ENCODE assay signal across 11 mouse cellular contexts in genomic region chr12:98050500-98050899, GRCm38 (mm10).
A peak's percentile ranks its signal among the peaks of the same experiment; 100 is the strongest.
DNase-seq lines count a peak whose midpoint lies in the region; ATAC-seq and TF ChIP-seq lines count a peak whose summit lies in the region.
"Had no signal": no experiment of that assay in that cellular context is flagged by ENCODE, and none has a peak within 500 bp of the region (broad histone marks: within the 10 kb centered on the region; RNA-seq: fewer than 3 reads in every experiment).

No protein-coding gene starts in this region.

- no peak for TF ChIP-seq CTCF in layer of hippocampus, adult 2 months (conservative IDR thresholded peaks at IDR 0.05)
- TF ChIP-seq CTCF in C2C12 (IDR thresholded peaks at IDR 0.05; ENCODE audit: control insufficient read depth, insufficient read depth, insufficient read length), result no peak
- no peak for TF ChIP-seq CTCF in kidney, postnatal 0 days (IDR thresholded peaks at IDR 0.05; ENCODE audit: low read depth)
- TF ChIP-seq CTCF in cerebellum, adult 2 months (IDR thresholded peaks at IDR 0.05; ENCODE audit: borderline replicate concordance, insufficient read depth, low read depth, low read length), result no peak

- H3K79me3 ChIP-seq in C2C12 (ENCODE audit: low read depth), result no peaks in the 10 kb centered on the region

- TF ChIP-seq POLR2A in cerebellum, adult 2 months (IDR thresholded peaks at IDR 0.05; ENCODE audit: borderline replicate concordance, insufficient read depth, low read length), result no peak

- DNase-seq in layer of hippocampus, adult 2 months (ENCODE audit: low spot score in 2 of 2), result peak in 1 of 2 experiments; percentile 29
- DNase-seq in layer of hippocampus, postnatal 14 days (ENCODE audit: low spot score in 2 of 2), result no peak
- DNase-seq in R1 (ENCODE audit: low read depth, low spot score) (peak; percentile 10), liver (no peak)
- peak; percentile 65 for DNase-seq in kidney, postnatal 0 days (ENCODE audit: low spot score)
- no peak for DNase-seq in cerebellum, adult 2 months
- DNase-seq in ovary, postnatal 36 days (ENCODE audit: low spot score), result no peak
- DNase-seq: adrenal gland, adult 2 months had no signal

- no peak overlapping the region for H3K4me3 ChIP-seq in layer of hippocampus, adult 2 months
- H3K4me3 ChIP-seq in C2C12 (ENCODE audit: insufficient read depth, poor library complexity, severe bottlenecking), result no peak overlapping the region
- H3K4me3 ChIP-seq in kidney, postnatal 0 days (replicated peaks; ENCODE audit: low read depth, low read length), result no peak overlapping the region
- H3K4me3 ChIP-seq in cerebellum, adult 2 months (replicated peaks; ENCODE audit: insufficient read depth, low read depth, low read length), result no peak overlapping the region
- H3K4me3 ChIP-seq: embryonic facial prominence, embryonic 15.5 days; megakaryocyte, embryonic 14.5 days had no signal

- no peaks in the 10 kb centered on the region for H3K79me2 ChIP-seq in C2C12 (ENCODE audit: control insufficient read depth, insufficient read depth)

- 0 out of 2 replicates have a peak, but pooled peaks cover 7% of the 10 kb centered on the region for H3K4me1 ChIP-seq in kidney, postnatal 0 days (replicated peaks; ENCODE audit: insufficient read depth, low read length)
- no peaks in the 10 kb centered on the region for H3K4me1 ChIP-seq in cerebellum, adult 2 months (ENCODE audit: control insufficient read depth, insufficient read depth, low read length)
- H3K4me1 ChIP-seq: megakaryocyte, embryonic 14.5 days had no signal

- no peaks in the 10 kb centered on the region for H3K27me3 ChIP-seq in C2C12 (ENCODE audit: control insufficient read depth, insufficient read depth, insufficient read length)
- no peaks in the 10 kb centered on the region for H3K27me3 ChIP-seq in kidney, postnatal 0 days (ENCODE audit: insufficient read depth, low read length)
- no peaks in the 10 kb centered on the region for H3K27me3 ChIP-seq in cerebellum, adult 2 months (ENCODE audit: control insufficient read depth, insufficient read depth, low read length)
- H3K27me3 ChIP-seq: embryonic facial prominence, embryonic 15.5 days; megakaryocyte, embryonic 14.5 days had no signal

- H3ac ChIP-seq in C2C12 (ENCODE audit: control insufficient read depth, insufficient read length, low read depth), result no peak overlapping the region

- H3K9me3 ChIP-seq in kidney, postnatal 0 days (replicated peaks; ENCODE audit: low read length), result no peaks in the 10 kb centered on the region
- H3K9me3 ChIP-seq: embryonic facial prominence, embryonic 15.5 days had no signal

- no peaks in the 10 kb centered on the region for H3K36me3 ChIP-seq in C2C12 (ENCODE audit: control insufficient read depth, insufficient read depth)
- H3K36me3 ChIP-seq in kidney, postnatal 0 days (ENCODE audit: insufficient read depth, low read length), result no peaks in the 10 kb centered on the region
- H3K36me3 ChIP-seq: embryonic facial prominence, embryonic 15.5 days had no signal

- H3K4me2 ChIP-seq in kidney, postnatal 0 days (ENCODE audit: low read length), result no peak overlapping the region
- H3K4me2 ChIP-seq: embryonic facial prominence, embryonic 15.5 days had no signal

- H3K27ac ChIP-seq in layer of hippocampus, adult 2 months, result peak overlapping the region; percentile 60
- H3K27ac ChIP-seq in kidney, postnatal 0 days, result no peak overlapping the region
- H3K27ac ChIP-seq in cerebellum, adult 2 months (ENCODE audit: insufficient read depth, low read length), result no peak overlapping the region
- H3K27ac ChIP-seq: embryonic facial prominence, embryonic 15.5 days had no signal

- no peak overlapping the region for H3K9ac ChIP-seq in kidney, postnatal 0 days (ENCODE audit: low read depth, low read length)
- H3K9ac ChIP-seq: embryonic facial prominence, embryonic 15.5 days had no signal

- no peak for ATAC-seq in kidney, postnatal 0 days (replicated peaks; ENCODE audit: low FRiP score, low read depth)

- 7% methylated on average over 1 of the region's 1 CpGs for WGBS in kidney, postnatal 0 days
- 31% methylated on average over 1 of the region's 1 CpGs for WGBS in cerebellum, adult 2 months

TF ChIP-seq in C2C12, 6 proteins besides CTCF, POLR2A, EP300 and RAD21:
- TF ChIP-seq MYOG (IDR thresholded peaks at IDR 0.05; ENCODE audit: control insufficient read depth, extremely low read depth, insufficient read length) (no peak), FOSL1 (IDR thresholded peaks at IDR 0.05; ENCODE audit: insufficient read depth, low read length, poor library complexity, severe bottlenecking) (peak; percentile 61), MYOD1 (IDR thresholded peaks at IDR 0.05; ENCODE audit: control insufficient read depth, insufficient read length, low read depth) (peak; percentile 57), USF1 (IDR thresholded peaks at IDR 0.05; ENCODE audit: low read depth) (no peak), CEBPB (IDR thresholded peaks at IDR 0.05; ENCODE audit: low read depth) (no peak), MAX (IDR thresholded peaks at IDR 0.05) (no peak)

Comparison
In these comparisons a context has a peak if more than half of its experiments do, and no peak if none do; other contexts are left out.
1. DNase-seq: peak in R1 (single experiment) and kidney, postnatal 0 days (single experiment); none in layer of hippocampus, postnatal 14 days (0 of 2), cerebellum, adult 2 months (0 of 2), ovary, postnatal 36 days (single experiment) and liver (single experiment).